Mouse (Mus musculus): ENCODE measurements around the gene Slc9a8. TPM values are rescaled to one million over a fixed set of nuclear protein-coding genes. Genes with fewer than 3 reads are reported as not detected.

The Slc9a8 gene
- polyA plus RNA-seq, 1 experiment = 49.6 TPM

DNA sequence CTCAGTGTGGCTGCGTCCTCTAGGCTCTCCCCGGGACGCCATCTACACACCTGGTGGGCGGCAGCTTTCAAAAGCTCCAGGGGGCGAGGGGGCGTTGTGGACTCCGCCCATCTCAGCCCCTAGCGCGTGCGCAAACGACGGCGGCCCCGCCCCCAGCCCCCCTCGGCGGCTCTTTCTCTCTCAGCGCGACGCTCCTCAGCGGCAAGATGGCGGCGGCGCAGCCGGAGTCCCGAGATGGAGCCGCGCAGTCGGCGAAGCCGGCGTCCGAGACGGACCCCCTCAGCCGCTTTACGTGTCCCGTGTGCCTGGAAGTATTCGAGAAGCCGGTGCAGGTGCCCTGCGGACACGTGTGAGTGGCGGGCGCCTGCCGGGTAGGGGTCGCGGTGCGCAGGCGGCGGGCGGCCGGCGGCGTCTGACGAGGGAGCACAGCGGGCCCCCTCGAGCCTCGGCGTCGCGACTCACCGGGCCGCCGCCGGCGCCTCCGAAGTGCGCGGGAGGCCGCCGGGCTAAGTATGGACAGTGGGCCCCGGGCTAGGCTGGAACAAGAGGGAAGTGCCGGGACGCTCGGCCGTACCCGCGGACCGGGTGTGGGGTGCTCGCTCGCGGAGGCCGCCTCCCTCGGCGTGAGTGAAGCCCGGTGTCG is 81.9 kb downstream of the Slc9a8 start:
- DNase-seq (ENCODE audit: extremely low spot score in 1 of 2, low spot score in 1 of 2) = peak; percentile 69 to 91

DNA sequence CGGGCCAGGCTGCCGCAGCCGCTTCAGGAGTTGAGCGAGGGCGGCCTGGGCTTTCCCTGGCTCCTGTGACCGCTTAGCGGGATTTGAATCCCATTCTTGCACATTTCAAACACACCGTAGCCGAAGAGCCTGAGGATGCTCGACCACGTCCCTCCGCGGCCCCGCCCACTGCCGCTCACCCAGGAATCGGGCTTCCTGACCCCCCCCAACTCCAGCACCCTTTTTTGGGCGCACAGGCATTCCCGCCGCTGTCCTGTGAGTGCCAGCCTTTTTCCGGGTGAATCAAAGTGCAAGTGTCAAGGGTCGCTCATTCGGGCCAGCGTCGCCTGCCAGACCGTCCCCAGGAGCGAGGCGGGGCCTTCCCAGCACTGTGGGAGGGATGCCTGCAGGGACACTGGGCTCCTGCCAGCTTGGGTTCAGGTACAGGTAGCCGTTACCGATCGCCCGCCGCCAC is 82.4 kb downstream of the Slc9a8 start:
- DNase-seq (ENCODE audit: extremely low spot score in 1 of 2, low spot score in 1 of 2) = peak in 1 of 2 experiments; percentile 35

DNA sequence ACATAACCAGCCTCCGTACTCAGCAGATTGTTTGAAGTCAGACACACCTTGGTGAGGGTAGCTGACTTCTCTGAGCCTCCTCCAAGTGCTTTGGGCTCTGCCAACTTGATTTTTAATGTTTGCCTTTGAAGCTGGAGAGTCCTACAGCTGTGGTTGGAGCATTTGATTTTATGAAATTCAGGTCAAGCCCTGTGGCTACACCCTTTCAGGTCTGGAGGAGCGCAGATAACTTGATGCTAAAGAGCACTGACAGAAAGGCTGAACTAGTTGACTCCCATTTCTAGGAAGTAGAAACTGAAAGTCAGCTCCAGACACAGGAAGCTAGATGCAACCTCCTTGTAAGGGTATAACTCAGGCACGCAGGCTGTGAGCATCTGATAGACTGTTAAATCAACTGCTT is 83.6 kb downstream of the Slc9a8 start:
- DNase-seq (ENCODE audit: extremely low spot score in 1 of 2, low spot score in 1 of 2) = no peak

DNA sequence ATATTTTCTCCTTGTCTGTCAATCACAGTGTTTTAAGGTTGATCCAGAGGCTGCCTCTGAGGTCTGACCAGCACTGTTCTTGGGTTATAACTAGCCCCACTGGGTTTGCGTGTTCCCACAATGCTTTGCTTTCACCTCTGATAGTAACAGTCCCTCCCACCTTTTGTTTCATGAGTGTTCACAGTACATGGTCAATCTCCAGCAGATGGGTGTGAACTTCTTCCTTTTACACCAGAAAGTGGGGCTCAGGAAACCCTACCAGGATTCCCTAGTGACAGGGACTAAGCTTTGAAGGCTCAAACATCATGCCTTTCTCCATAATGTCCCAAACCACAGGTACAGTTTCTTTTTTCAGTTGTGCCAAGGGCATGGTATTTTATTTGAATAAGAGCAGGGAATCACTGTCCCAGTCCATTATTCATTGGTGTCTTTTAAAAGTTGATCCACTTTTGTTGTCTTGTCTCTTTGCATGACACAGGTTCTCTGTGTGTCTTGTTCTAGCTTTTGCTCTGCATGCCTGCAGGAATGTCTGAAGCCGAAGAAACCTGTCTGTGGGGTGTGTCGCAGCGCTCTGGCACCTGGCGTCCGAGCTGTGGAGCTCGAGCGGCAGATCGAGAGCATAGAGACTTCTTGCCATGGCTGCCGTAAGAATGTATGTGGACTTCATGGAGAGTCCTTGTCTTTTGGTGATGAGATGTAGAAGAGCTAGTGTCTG is 85.2 kb downstream of the Slc9a8 start:
- DNase-seq (ENCODE audit: extremely low spot score in 1 of 2, low spot score in 1 of 2) = no peak

DNA sequence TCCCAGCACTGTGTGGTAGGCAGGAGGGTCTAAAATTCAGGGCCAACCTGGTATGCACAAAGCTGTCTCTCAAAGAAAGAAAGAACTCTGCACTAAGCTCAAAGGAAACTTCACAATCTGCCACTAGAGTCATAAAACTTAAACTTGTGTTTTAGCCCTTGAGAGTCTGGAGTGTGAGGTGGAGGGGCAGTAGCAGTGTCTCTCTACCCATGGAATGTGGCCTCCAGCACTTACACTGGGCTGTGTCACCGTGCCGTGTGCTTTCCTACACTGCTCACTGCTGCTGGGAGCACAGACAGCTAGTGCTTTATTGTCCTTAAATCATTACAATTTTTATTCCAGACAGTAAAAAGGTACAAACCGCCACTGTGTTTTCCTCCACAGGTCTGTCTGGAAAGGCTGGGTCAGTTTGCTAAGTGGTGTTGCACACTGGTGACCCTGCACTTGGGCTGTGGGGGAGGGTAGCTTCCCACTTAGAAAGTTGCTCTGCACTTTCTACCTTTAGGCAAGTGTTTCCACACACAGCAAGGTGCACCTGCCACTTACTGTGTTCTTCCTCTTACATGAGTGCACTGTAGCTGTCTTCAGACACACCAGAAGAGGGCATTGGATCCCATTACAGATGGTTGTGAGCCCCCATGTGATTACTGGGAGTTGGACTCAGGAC is 86.3 kb downstream of the Slc9a8 start:
- DNase-seq (ENCODE audit: extremely low spot score in 1 of 2, low spot score in 1 of 2) = no peak

DNA sequence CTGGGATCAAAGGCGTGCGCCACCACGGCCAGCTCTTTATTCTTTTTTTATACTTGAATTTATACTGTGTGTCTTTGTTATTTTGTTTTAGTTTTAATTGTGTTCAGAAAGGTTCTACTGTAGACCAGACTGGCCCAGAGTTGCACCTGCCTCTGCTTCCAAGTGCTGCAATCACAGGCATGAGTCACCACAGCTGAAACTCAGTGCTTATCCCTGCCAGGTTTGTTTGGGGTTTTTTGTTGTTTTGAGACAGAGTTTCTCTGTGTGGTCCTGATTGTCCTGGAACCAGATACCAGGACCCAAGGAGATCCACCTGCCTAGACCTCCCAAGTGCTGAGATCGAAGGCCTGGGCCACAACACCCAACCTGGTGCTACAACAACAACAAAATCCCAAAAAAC is 87.1 kb downstream of the Slc9a8 start:
- no peak for DNase-seq (ENCODE audit: extremely low spot score in 1 of 2, low spot score in 1 of 2)

DNA sequence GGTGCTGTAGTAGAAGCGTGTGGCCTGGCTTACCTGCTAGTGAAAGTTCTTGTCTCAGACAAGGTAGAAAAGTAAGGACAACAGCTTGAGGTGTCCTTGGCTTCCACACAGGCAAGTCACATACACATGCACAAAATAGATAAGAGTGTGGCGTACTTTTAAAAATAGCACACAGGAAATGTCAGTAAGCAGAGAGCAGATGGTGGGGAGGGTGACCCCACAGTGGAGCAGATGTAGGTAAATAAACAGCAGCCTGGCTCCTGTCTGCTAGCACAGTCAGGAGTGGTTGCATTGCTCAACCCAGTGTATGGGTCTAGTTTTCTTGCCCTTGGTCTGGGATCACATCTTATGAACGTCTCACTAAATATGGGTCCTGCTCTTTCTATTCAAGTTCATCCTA is 89.0 kb downstream of the Slc9a8 start:
- DNase-seq (ENCODE audit: extremely low spot score in 1 of 2, low spot score in 1 of 2) = no peak

DNA sequence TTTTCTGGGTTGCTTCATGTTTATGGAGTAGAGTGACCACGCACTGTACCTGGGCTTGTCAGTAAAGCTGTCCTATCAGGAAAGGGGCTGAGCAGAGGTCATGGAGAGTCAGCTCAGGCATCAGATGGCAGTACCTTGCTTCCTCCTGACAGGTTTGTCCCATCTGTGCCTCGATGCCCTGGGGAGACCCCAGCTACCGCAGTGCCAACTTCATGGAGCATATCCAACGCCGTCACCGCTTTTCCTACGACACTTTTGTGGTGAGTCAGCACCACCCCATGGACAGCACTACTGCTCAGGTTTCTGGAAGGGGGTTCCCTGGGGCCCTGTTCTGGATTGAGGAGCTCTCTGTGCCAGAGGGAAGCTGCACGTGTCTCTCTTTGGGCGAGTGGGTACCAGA is 90.9 kb downstream of the Slc9a8 start:
- DNase-seq (ENCODE audit: extremely low spot score in 1 of 2, low spot score in 1 of 2) = no peak

DNA sequence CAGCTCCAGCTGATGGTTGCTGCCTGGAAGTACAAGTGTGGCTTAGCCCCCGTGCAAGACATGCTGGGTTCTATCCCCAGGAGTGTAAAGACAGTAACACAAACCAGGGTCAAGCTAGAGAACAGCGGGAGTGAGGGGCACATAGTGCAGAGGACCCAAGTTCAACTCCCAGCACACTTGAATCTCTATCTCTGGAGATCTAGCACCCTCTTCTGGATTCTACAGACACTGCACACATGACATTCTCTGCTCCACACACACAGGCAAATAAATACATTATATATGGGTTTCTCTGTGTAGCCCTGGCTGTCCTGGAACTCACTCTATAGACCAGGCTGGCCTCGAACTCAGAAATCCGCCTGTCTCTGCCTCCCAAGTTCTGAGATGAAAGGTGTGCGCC is 91.5 kb downstream of the Slc9a8 start:
- no peak for DNase-seq (ENCODE audit: extremely low spot score in 1 of 2, low spot score in 1 of 2)

DNA sequence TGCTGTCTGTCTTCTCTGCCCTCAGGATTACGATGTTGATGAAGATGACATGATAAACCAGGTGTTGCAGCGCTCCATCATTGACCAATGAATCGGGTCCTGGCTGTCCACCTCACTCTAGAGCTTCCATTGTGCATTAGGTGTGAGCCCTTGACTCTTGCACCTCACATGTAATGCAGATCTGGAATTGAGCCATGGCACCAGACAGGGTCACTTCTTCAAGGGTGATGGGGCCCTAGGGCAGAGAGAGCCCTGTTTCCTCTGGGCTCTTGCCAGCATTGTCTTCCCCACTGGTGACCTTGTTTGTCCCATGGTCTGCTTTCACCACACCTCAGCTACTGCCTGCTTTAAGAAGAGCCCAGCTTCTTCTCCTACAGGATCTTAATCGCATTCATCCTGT is 93.1 kb downstream of the Slc9a8 start:
- no peak for DNase-seq (ENCODE audit: extremely low spot score in 1 of 2, low spot score in 1 of 2)

DNA sequence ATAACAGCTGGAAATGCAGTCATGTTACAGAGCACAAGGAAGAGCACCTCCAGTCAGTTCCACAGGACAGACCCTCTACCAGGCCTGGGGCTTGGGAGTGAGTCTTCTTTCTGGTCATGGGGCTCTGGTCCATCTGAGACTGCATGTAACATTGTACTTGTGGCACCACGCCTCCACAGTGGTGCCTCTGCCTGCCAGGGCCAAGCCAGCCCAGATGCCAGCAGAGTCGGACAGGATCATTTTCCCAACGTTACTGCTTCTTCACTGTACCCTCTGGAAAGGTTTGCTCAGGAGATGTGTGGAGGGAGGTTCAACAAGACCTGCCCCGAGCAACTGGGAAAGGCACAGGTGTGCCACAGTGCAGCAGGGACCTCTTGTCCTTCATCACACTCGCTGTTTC is 94.2 kb downstream of the Slc9a8 start:
- DNase-seq (ENCODE audit: extremely low spot score in 1 of 2, low spot score in 1 of 2) = no peak

DNA sequence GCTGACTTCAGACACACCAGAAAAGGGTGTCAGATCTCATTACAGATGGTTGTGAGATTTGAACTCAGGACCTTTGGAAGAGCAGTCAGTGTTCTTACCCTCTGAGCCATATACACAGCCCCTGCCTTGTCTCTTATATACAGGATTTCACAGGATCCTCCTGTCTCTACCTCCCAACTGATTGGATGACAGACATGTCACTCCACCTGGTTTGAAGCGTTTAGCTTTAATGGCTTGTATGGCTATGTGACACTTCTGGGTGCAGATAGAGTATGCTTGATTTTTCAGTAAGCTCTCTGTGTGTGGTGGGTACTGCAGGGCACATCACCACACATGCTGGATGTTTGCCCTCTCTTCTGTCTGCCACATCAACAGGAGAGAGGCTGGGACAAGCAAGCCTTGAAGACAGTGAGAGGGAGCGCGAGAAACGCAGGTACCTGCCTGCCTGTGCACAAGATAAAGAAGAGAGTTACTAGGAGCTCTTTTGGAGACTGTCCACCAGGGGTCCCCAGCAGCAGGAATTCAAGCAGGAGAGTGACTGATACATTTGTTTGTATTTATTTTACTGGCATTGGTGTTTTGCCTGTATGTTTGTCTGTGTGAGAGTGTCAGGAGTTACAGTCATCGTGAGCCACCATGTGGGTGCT is 98.2 kb downstream of the Slc9a8 start:
- DNase-seq (ENCODE audit: extremely low spot score in 1 of 2, low spot score in 1 of 2) = no peak

Other genes starting within 250 kb of the Slc9a8 start
- 58.2 and 58.9 TPM in 2 replicates for gene Kcnb1, start 231.6 kb upstream of the Slc9a8 start, polyA plus RNA-seq (2012; rRNA removed)
- gene Ptgis, start 181.1 kb upstream of the Slc9a8 start, polyA plus RNA-seq (2012; rRNA removed) = 1.7 and 2.0 TPM in 2 replicates
- 37.8 and 38.8 TPM in 2 replicates for gene B4galt5, start 72.5 kb upstream of the Slc9a8 start, polyA plus RNA-seq (2012; rRNA removed)
- gene Rnf114, start 70.9 kb downstream of the Slc9a8 start, polyA plus RNA-seq (2012; rRNA removed) = 104 and 107 TPM in 2 replicates
- 53.1 and 58.6 TPM in 2 replicates for gene Spata2, start 71.2 kb downstream of the Slc9a8 start, polyA plus RNA-seq (2012; rRNA removed)
- 2.3 and 3.0 TPM in 2 replicates for gene Snai1, start 116.5 kb downstream of the Slc9a8 start, polyA plus RNA-seq (2012; rRNA removed)
- gene Ube2v1, start 210.4 kb downstream of the Slc9a8 start, polyA plus RNA-seq (2012; rRNA removed) = 250 and 280 TPM in 2 replicates
- gene Gm20431, start 239.8 kb downstream of the Slc9a8 start, polyA plus RNA-seq (2012; rRNA removed) = 0.88 TPM in 1 of 2 replicates, not detected in the other